Mouse (Mus musculus) T-helper 2 cell (primary cell): ENCODE data around the gene Esr1.
"Not testable (repeated sequence)": the region's sequence is repeated elsewhere in the genome, so short reads cannot be mapped to it uniquely, and the experiment has no call there.

Experiments used
- in situ Hi-C: fragments of 300-600 bp; cut with MboI, MseI; formaldehyde crosslinking; loops from one replicate; pipeline ENCODE4 v1.15.1; 2025; ENCODE audit warnings: high pct_unique_total_duplicates

The Esr1 gene

DNA sequence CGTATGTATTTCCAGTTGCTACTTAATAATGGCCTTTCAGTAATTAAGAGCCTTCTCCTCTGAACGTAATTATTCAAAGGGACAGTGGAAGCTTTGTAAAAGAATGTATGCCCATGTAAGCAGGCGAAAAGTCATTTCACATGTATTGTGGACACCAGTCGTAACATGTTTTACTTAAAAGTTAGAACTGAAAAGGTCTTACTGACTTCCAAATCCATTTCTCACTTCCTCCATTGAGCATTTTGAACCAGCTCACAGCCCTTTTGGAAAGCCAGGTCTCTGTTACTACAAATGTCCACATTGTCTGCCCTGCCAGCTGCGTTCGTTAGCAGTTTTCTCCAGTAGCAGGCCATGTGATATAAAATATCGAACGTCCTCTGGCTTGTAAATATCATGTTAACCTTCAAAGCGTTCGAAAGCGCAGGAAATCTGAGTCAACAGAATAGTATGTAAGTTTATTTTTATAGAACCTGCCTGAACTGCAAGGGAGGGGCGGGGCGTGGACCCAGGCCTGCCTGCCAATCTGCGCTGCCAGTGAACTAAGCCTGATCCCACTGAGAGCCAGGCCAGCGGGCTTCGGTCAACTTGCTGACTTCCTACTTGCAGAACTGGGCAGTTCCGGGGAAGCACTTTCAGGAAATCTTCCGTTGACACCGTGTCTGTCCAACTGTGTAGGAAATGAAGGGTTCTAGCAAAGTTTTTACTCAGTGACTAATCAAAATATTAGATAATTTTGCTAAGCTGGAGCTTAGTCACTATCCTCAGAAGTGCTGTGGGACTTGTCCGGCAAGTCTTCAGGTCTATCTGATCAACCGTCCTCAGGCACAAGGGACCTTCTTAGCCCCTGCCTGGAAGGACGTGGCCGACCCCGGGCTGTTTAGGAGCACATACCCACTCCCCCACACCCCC, 9.5 kb downstream of the Esr1 start:
- in situ Hi-C loops = no loop called here

DNA sequence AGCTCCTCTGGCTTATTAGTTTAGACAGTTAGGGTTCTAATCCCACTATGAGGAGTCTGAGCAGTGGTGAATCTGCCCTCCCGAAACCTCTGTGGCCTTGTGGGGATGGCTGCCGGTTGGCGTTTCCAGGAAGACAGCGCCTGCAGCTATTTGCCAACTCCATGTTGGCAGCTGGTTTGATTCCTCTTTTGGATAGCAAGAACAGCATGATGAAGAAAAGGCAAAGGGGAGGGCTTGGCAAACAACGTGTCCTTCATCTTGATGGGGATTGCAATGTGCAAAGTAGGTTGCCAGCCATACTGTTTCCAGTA, 10.1 kb downstream of the Esr1 start:
- in situ Hi-C loops = no loop called here

DNA sequence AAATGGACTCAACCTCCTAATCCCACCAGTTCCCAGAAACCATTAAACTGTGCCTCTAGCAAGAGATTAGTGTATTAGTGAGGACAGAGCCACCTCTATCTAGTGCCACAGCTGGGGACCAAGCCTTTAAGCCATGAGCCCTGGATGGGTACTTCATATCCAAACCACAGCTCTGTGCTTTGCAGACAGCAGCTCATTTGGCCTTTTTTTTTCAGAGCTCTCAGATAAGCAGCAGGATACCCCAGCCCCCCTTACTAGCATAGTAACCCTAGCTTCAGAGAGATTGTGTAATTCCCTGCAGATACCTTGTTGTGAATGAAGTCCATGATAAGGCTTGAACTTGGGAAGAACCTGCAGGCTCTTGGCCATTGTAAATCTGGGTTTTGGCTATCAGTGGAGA, 11.9 kb downstream of the Esr1 start:
- in situ Hi-C loops = no loop called here

DNA sequence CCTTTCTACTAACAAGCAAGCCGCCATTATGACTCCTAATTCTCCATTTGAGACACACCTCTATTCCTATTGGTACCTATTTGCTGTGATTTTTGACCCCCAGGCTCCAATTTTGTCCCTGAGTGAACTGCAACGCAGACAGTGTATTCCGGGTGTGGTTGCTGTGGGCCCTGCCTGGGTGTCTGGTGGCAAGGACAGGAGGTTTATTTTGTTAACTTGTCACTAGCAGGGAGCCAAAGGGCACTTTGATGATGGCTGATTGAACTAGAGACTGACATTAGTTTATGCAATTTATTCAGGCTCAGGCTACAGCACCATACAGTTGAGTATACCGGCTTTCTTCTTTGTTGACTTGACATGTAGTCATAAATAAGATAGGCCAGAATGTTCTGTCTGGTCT, 13.2 kb downstream of the Esr1 start:
- in situ Hi-C loops = no loop called here

DNA sequence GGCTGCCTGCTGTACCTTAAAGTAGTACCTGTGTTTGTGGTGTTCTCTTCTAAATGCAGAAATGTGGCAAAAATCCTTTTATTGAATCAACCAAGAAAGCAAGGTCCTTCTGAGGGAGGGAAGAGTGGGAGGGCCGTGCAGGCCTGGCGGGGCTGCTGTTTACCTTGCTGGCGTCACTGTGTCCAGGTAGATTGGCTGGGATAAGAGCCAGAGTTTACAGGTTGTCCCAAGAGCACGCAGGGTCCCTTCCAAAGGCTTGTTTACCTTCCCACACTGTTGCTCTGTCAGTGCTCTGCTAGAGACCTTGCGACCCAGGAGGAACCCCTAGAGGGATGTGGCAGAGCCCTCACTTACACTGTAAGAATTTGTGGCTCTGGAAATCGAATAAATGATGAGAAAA, 13.9 kb downstream of the Esr1 start:
- in situ Hi-C loops = no loop called here

GRCm38 (mm10) chr10:4626432-4626831, 15.0 kb downstream of the Esr1 start:
- in situ Hi-C loops = no loop called here

GRCm38 (mm10) chr10:4626996-4627395, 15.6 kb downstream of the Esr1 start:
- in situ Hi-C loops = no loop called here

DNA sequence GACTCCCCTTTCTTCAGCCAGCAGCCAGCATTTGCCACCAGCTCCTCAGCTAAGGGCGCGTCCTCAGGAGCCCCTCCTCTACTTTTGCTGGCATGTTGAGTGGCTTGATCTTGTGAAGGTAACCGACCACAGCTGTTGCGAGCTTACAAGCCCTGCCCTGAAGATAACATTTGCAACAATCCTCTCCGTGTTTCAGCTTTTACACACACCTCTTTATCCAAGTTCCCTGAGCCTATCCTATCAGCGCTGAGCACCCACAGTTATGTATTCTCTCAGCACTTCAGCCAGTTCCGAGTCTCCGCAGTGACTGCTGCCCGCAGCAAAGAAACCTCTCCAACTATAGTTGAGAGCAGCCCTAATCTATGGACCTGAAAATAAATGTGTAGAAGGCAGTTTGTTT, 16.0 kb downstream of the Esr1 start:
- in situ Hi-C loops = no loop called here

DNA sequence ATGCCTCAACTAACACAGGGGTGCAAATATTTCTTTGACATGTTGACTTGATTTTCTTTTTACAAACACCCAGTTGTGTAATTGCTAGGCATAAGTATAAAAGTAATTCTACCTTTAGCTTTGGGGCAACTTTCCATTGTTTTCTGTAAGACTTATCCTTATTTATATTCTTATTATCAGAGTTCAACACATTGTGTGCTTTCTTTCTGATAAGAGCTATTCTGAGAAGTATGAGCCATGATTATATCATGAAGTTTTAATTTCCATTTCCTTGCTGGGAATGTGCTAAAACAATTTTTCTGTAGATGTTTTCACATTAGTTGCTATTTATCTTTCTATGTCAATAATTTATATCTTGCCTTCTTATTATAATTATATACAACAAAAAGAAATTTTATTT, 17.9 kb downstream of the Esr1 start:
- in situ Hi-C loops = no loop called here

- in situ Hi-C loops = no loop called here
Observed at GRCm38 (mm10) chr10:4632211-4632704, 20.9 kb downstream of the Esr1 start.

GRCm38 (mm10) chr10:4633287-4634030, 22.1 kb downstream of the Esr1 start:
- in situ Hi-C loops = no loop called here

DNA sequence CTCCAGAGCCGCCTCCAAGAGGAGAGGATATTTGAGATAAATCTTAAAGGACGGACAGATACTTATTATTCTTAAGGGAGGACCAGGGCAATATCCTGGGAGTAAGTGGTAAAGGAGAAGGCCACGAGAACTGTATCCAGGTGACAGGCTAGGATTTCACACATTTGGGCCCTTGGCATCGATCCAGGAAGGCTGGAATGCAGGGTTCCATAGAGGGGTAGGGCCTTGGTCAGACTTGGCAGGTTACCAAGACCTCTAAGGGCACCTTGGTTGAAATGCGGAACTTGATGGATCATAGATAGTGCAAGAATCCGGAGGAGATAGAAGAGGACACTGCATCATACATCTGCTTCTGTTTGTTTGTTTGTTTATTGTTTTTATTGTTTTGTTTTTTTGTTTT, 24.3 kb downstream of the Esr1 start:
- in situ Hi-C loops = loop anchor here (5.0 kb wide), 1 partner anchor 93 kb away; no protein-coding TSS in a partner anchor

GRCm38 (mm10) chr10:4646074-4646473, 34.7 kb downstream of the Esr1 start:
- in situ Hi-C loops = no loop called here

DNA sequence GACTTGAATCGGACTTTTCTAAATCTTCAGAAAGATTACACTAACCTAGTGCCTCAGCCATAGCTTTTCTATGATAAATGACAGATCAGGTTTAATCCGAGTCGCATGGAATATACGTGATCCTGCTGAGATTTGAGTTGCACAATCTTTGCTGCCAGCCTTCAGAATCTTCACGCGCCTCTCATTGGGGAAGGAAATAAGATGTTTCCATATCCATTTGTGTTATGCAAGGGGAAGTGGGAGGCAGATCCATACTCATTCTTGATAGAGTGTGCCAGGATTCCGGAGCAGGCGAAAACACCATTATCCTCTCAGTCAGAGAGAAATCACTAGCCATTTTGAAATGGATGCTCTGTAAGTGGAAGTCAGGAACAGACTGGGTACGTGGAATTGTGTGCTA, 35.5 kb downstream of the Esr1 start:
- in situ Hi-C loops = no loop called here

- in situ Hi-C loops = no loop called here
Observed at GRCm38 (mm10) chr10:4665380-4665779, 54.0 kb downstream of the Esr1 start.

- in situ Hi-C loops = no loop called here
Observed at GRCm38 (mm10) chr10:4667006-4667405, 55.6 kb downstream of the Esr1 start.

GRCm38 (mm10) chr10:4670053-4670452, 58.7 kb downstream of the Esr1 start:
- in situ Hi-C loops = no loop called here

DNA sequence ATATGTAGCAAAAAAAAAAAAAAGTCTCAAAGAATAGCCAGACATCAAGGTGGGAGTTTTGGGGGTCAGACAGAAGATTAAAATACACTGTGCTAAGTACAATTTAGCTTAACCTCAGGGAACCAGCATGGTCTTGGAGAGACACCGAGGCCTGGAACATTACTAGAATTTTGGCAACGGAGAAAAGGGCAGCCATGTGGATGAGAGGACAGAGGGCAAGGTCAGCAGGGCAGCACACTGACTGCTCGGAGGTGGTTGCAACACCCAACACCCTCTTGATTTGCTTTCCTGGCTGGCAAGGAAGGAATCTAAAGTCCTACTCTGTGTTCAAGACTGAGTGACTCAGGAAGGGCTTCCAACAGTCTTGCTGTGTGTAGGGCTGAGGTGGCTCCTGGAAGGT, 60.5 kb downstream of the Esr1 start:
- in situ Hi-C loops = no loop called here

DNA sequence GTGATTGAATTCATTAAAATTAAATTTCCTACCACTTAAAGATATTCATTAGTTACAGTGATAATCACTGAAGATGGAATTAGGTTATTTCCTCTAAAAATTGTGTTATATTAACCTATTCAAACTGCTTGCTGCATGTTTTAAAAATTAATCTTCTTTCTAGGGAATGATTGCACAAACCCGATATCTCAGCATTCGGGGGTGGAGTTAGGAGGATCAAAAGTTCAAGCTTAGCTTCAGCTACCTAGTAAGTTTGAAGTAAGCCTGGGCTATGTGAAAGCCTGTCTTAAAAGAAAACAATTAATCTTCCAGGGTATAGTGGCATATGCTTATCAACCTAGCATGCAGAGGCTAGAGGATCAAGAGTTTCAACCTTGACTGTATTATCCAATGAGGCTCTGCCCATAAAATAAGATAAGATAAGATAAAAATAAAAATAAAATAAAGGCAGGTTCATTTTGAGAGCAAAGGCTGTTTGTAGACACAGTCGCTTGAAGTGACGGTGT, 62.0 kb downstream of the Esr1 start:
- in situ Hi-C loops = no loop called here

DNA sequence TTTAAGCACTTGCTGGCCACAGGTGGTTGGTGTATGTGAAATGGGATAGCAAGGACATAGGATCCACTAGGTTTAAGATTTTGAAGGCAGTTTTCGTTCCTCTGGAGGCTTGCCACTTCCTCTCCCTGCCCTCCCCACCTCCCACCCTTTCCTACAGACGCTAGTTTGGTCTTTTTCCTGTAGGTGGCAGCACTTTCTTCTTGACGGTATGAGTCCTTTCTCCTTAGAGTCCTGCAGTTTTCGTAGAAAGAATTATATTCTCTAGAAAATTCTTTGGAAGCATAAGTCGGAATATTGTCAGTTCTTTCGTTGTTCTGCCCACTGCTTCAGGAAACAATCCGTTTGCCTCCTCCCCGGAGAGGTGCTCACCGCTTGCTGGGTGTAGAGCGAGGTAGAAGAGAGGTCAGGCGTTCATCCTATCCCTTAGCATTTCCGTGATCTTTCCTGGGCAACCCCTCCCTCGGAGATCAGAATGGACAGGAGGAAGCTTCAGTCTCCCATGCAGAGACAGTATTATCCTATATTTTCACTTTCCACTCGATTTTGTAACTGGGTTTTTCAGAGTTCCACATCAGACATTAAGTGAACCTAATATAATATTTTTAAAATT, 63.7 kb downstream of the Esr1 start:
- in situ Hi-C loops = not testable (repeated sequence)

DNA sequence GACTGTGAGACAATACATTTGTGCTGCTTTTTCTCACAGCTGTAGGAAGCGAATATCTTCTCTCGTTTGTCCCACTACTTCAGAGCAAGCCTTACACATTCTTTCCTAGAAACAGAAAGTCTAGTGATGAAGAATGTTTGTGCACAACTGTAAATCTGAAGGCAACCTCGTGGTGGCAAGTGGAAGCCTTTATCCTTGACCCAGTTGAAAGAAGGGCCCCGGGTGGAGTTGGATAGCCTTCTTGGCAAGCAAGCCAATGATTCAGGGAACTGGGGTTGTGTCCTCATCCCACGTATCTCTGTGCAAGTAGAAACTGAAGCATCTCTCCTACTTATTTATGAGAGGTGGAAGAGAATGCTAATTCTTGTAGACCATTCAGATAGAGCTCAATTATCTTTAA, 71.7 kb downstream of the Esr1 start:
- in situ Hi-C loops = no loop called here

DNA sequence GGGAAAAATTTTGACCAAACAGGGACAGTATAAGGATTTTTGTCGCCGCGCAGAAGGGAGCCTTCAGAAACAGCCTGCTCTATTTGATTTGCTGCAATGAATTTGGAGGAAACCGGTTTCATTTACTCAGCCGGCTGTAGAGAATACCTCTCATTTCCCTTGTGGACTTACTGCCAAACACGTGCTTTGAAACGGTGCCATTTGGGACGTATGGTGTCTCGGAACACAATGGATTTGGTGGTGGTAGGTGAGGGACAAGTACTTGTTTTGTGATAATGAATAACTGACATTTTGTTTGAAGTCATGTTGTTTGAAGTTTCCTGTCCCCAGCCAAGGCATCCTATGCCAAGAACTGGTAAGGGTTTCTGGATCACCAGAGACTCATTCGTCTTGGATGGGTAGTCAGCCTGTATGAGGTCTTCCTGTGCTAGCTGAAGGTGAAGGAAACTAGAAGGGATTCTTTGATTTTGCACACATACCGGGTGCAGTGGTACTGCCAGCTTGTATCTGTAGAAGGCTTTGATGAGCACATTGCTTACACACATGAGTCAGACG, 72.4 kb downstream of the Esr1 start:
- in situ Hi-C loops = no loop called here
